In the genomic region with DNA sequence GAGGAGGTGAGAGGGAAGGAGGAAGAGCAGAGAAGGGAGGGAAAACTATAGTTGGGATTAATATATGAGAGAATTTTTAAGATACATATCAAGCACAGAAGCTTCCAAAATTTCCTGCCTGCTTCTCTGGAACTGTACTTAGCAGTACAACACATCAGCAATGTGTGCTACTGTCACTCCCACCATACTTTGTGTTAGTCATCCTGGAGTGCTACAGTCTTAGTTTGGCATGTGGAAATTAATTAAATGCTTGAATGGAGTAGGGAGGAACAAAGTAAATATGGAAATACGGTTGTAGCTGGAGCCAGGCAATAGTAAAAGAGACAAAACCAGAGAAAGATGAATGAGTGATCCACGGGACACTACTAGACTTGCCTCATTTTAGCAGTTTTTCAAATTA, we compare ENCODE assay signal across 14 mouse cellular contexts.
"Had no signal": no experiment of that assay in that cellular context is flagged by ENCODE, and none has a peak within 500 bp of the region (broad histone marks: within the 10 kb centered on the region; RNA-seq: fewer than 3 reads in every experiment).

No protein-coding gene starts in this region.

- H3K27me3 ChIP-seq: midbrain, embryonic 12.5 days; midbrain, embryonic 15.5 days; neural tube, embryonic 12.5 days; stomach, embryonic 15.5 days had no signal

- H3K9me3 ChIP-seq: midbrain, embryonic 10.5 days; midbrain, embryonic 12.5 days; midbrain, embryonic 15.5 days; stomach, embryonic 15.5 days had no signal

- ATAC-seq: midbrain, embryonic 15.5 days had no signal

- H3K9ac ChIP-seq: lung, embryonic 14.5 days; midbrain, embryonic 12.5 days; midbrain, embryonic 15.5 days; neural tube, embryonic 12.5 days; stomach, embryonic 15.5 days had no signal

- H3K27ac ChIP-seq: midbrain, embryonic 10.5 days; midbrain, embryonic 12.5 days; midbrain, embryonic 15.5 days; neural tube, embryonic 12.5 days; stomach, embryonic 15.5 days; stomach, postnatal 0 days had no signal

- H3K4me2 ChIP-seq: lung, embryonic 14.5 days; midbrain, embryonic 12.5 days; midbrain, embryonic 15.5 days; neural tube, embryonic 12.5 days; stomach, embryonic 15.5 days had no signal

- H3K4me3 ChIP-seq: midbrain, embryonic 10.5 days; midbrain, embryonic 12.5 days; midbrain, embryonic 15.5 days; neural tube, embryonic 12.5 days; stomach, embryonic 15.5 days had no signal

- H3K36me3 ChIP-seq: midbrain, embryonic 10.5 days; midbrain, embryonic 12.5 days; midbrain, embryonic 15.5 days; neural tube, embryonic 12.5 days; stomach, embryonic 15.5 days had no signal

- DNase-seq: lung, adult 18-20 months; lung, embryonic 14.5 days; lung, postnatal 10 days; lung, postnatal 4 days; right cerebral cortex, postnatal 14 days; thymus, adult 18-20 months; thymus, postnatal 14 days; thymus, postnatal 36 days had no signal

- H3K4me1 ChIP-seq: midbrain, embryonic 10.5 days; midbrain, embryonic 12.5 days; midbrain, embryonic 15.5 days; neural tube, embryonic 12.5 days; stomach, embryonic 15.5 days had no signal
